Mouse (Mus musculus) right cerebral cortex, postnatal 4 days (tissue): ENCODE measurements at regions not wholly inside any gene's neighbourhood (a gene's known extent, or its start where the extent isn't known, plus 50 kb on each side); places are given as distances from the start of the nearest gene placed in this dataset.

Source experiments
- DNase-seq: peaks from one replicate; pipeline ENCODE4 v3.0.0-alpha.2; 2022

- no peak for DNase-seq
These were observed 95.6 kb upstream of the Bdnf start for GRCm38 (mm10) chr2:109578870-109579310.

GRCm38 (mm10) chr2:109618341-109619058 is 56.0 kb upstream of the Bdnf start:
- DNase-seq, result no peak

- no peak for DNase-seq
These were observed 54.8 kb upstream of the Bdnf start for GRCm38 (mm10) chr2:109619676-109620075.

GRCm38 (mm10) chr2:109621595-109621994 is 52.9 kb upstream of the Bdnf start:
- DNase-seq, result no peak
